Mouse (Mus musculus): ENCODE results near the gene Tmem235. TPM values are rescaled to one million over a fixed set of nuclear protein-coding genes. Genes with fewer than 3 reads are reported as not detected.
A peak's percentile ranks its signal among the peaks of the same experiment; 100 is the strongest.

Gene Tmem235
- polyA plus RNA-seq, 1 experiment from 2014 or later: not detected

DNA sequence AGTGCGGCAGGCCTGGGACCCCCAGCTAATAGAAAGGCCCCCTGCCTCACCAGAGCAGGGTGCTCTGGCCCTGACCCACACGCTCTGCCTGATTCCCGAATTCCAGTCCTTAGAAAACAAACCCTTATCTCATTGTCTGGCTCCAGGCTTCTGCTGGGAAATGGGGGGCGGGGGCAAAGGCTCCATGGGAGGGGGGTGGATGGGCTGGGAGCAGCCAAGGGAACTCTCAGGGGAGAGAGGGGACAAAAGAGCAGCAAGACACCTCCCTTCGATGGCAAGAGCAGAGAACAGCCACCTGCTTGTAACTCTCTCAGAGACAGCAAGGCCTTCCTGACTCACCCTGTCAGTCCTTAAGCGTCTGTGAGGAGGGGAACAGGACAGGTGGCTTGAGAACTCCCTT, 15.1 kb downstream of the Tmem235 start:
- no peak overlapping the region for H3K4me2 ChIP-seq (ENCODE audit: low read length)
- H3K4me3 ChIP-seq (replicated peaks; ENCODE audit: low read depth, low read length): no peak overlapping the region
- no peak for TF ChIP-seq CTCF (IDR thresholded peaks at IDR 0.05; ENCODE audit: low read depth)
- WGBS: 47% methylated on average over 6 of the region's 6 CpGs
- no peaks in the 10 kb centered on the region for H3K36me3 ChIP-seq (ENCODE audit: insufficient read depth, low read length)
- no peak overlapping the region for H3K9ac ChIP-seq (ENCODE audit: low read depth, low read length)
- no peaks in the 10 kb centered on the region for H3K9me3 ChIP-seq (replicated peaks; ENCODE audit: low read length)
- H3K4me1 ChIP-seq (replicated peaks; ENCODE audit: insufficient read depth, low read length): peaks cover 19% of the 10 kb centered on the region
- no peak overlapping the region for H3K27ac ChIP-seq
- ATAC-seq (replicated peaks; ENCODE audit: low FRiP score, low read depth) (no peak), DNase-seq (ENCODE audit: low spot score) (no peak)
- H3K27me3 ChIP-seq (ENCODE audit: insufficient read depth, low read length): no peaks in the 10 kb centered on the region

DNA sequence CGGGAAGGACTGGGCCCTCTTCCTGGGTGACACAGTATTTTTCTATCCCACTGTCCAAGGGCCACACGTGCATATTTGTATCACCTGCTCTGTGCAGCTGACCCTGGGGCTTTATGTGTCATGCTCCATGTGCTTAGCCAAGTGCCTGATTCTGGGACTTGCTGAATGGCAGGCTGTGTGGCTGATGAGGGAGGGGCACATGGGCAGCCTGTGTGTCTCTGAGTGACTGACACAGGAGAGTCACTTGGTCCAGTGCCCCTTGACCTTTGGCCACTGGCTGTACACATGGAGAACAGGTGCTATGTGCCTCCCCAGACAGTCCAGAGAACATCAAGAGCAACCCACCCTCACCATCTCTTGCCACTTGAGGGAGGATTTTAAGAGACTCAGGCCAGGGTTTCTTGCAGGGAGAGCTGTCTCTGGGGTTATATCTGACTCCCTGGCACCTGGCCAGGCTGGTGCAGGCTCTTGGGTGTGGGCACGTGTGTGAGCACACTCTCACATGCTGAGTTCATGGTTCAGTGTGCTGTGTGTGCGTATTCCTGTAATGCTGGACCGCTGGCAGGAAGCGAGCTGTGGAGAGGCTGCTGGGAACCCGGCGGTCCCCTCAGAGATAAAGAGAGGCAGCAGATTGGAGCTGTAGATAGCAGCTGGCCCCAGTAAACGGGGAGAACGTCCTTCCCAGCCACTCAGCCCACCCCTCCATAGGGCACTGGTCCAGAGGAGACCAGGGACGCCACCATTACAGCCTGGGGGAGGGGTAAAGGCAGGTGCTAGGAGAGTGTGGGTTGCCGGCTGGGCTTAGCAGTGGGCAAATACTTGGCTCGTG, 17.6 kb downstream of the Tmem235 start:
- Histone ChIP-seq H3K36me3 (ENCODE audit: insufficient read depth, low read length) (no peaks in the 10 kb centered on the region), H3K27ac (peak overlapping the region; percentile 70), H3K4me3 (replicated peaks; ENCODE audit: low read depth, low read length) (no peak overlapping the region), H3K4me2 (ENCODE audit: low read length) (no peak overlapping the region; the same call in 1 of the 2 replicates), H3K4me1 (replicated peaks; ENCODE audit: insufficient read depth, low read length) (peaks cover 30% of the 10 kb centered on the region), H3K27me3 (ENCODE audit: insufficient read depth, low read length) (no peaks in the 10 kb centered on the region), H3K9me3 (replicated peaks; ENCODE audit: low read length) (no peaks in the 10 kb centered on the region), H3K9ac (ENCODE audit: low read depth, low read length) (peak overlapping the region; percentile 35; the same call in 1 of the 2 replicates)
- DNase-seq (ENCODE audit: low spot score) (peak; percentile 56), ATAC-seq (replicated peaks; ENCODE audit: low FRiP score, low read depth) (peak; percentile 61)
- TF ChIP-seq CTCF (IDR thresholded peaks at IDR 0.05; ENCODE audit: low read depth): no peak
- 15% methylated on average over 13 of the region's 13 CpGs for WGBS

DNA sequence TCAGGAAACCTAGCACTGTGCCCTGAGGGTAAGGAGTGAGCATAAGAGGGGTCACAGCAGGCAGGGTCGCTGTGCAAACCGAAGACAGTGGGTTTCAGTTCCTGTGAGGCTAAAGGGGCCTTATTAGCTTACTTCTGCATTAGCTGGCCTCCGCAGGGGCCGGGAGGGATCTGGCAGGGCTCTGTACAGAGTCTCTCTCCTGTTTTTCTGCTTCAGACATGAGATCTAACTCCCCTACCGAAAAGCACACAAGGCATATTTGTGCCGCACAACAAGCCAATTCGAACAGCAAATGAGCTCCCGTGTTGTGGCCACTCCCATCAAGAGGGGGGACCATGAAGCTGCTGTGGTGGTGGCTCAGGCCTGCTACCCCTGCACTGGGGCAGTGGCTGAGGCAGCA, 18.3 kb downstream of the Tmem235 start:
- peak overlapping the region; percentile 35; the same call in 1 of the 2 replicates for H3K9ac ChIP-seq (ENCODE audit: low read depth, low read length)
- WGBS: 27% methylated on average over 8 of the region's 8 CpGs
- no peaks in the 10 kb centered on the region for H3K9me3 ChIP-seq (replicated peaks; ENCODE audit: low read length)
- no peaks in the 10 kb centered on the region for H3K36me3 ChIP-seq (ENCODE audit: insufficient read depth, low read length)
- DNase-seq (ENCODE audit: low spot score) (no peak), ATAC-seq (replicated peaks; ENCODE audit: low FRiP score, low read depth) (no peak)
- peaks cover 28% of the 10 kb centered on the region for H3K4me1 ChIP-seq (replicated peaks; ENCODE audit: insufficient read depth, low read length)
- no peaks in the 10 kb centered on the region for H3K27me3 ChIP-seq (ENCODE audit: insufficient read depth, low read length)
- no peak for TF ChIP-seq CTCF (IDR thresholded peaks at IDR 0.05; ENCODE audit: low read depth)
- no peak overlapping the region for H3K4me3 ChIP-seq (replicated peaks; ENCODE audit: low read depth, low read length)
- no peak overlapping the region for H3K4me2 ChIP-seq (ENCODE audit: low read length)
- H3K27ac ChIP-seq: peak overlapping the region; percentile 70; the same call in 1 of the 2 replicates

DNA sequence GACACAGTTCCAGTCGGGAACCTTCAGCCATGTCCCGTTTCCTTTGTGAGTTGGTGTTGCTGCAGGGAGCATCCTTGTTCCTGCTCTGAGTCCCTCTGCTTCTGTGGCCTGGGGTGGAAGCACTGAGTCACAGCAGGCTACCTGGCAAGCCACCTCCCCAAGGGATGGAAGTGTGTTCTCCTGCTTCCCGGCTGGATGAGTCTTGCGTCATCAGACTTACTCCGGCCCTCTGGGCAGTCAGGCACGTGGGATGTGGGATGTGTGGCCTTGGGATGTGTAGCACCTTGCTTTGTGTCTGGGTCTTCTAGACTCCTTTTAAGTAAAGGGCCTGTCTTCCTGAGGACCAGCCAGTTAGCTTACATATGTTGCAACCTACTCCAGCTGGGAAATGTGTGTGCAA, 19.1 kb downstream of the Tmem235 start:
- H3K9ac ChIP-seq (ENCODE audit: low read depth, low read length): no peak overlapping the region
- ATAC-seq (replicated peaks; ENCODE audit: low FRiP score, low read depth) (no peak), DNase-seq (ENCODE audit: low spot score) (no peak)
- H3K27ac ChIP-seq: no peak overlapping the region; the same call in 1 of the 2 replicates
- H3K36me3 ChIP-seq (ENCODE audit: insufficient read depth, low read length): no peaks in the 10 kb centered on the region
- TF ChIP-seq CTCF (IDR thresholded peaks at IDR 0.05; ENCODE audit: low read depth): no peak
- H3K4me3 ChIP-seq (replicated peaks; ENCODE audit: low read depth, low read length): no peak overlapping the region
- 73% methylated on average over 6 of the region's 6 CpGs for WGBS
- no peak overlapping the region for H3K4me2 ChIP-seq (ENCODE audit: low read length)
- H3K27me3 ChIP-seq (ENCODE audit: insufficient read depth, low read length): no peaks in the 10 kb centered on the region
- H3K4me1 ChIP-seq (replicated peaks; ENCODE audit: insufficient read depth, low read length): peaks cover 28% of the 10 kb centered on the region
- H3K9me3 ChIP-seq (replicated peaks; ENCODE audit: low read length): no peaks in the 10 kb centered on the region

DNA sequence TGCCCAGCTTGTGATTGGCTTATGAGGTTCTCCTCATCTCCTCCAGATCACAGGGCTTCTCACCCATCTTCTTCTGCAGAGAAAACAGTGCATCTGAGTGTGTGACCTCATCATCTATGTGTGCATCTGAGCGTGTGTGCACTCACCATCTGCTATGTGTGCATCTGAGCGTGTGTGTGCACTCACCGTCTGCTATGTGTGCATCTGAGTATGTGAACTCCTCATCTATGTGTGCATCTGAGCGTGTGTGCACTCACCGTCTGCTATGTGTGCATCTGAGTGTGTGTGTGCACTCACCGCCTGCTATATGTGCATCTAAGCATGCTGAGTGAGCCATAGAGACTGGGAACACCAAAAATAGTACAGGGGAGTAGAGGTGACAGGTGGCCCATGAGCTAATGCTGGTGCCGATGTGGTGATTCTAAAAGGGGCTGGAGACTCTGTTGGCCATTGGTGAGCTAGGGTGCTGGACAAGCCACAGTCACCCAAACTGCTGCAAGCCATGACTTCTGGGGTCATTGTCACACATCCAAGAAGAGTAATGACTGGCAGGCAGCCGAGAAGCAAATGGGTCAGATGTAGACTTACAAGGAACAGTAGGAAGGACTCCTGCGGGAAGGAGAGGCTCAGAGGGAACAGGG, 19.9 kb downstream of the Tmem235 start:
- no peak for ATAC-seq (replicated peaks; ENCODE audit: low FRiP score, low read depth)
- no peaks in the 10 kb centered on the region for H3K27me3 ChIP-seq (ENCODE audit: insufficient read depth, low read length)
- H3K36me3 ChIP-seq (ENCODE audit: insufficient read depth, low read length): no peaks in the 10 kb centered on the region
- DNase-seq (ENCODE audit: low spot score): no peak
- no peak overlapping the region for H3K9ac ChIP-seq (ENCODE audit: low read depth, low read length)
- no peak for TF ChIP-seq CTCF (IDR thresholded peaks at IDR 0.05; ENCODE audit: low read depth)
- no peaks in the 10 kb centered on the region for H3K9me3 ChIP-seq (replicated peaks; ENCODE audit: low read length)
- peaks cover 28% of the 10 kb centered on the region for H3K4me1 ChIP-seq (replicated peaks; ENCODE audit: insufficient read depth, low read length)
- no peak overlapping the region for H3K4me3 ChIP-seq (replicated peaks; ENCODE audit: low read depth, low read length)
- WGBS: 82% methylated on average over 9 of the region's 9 CpGs
- no peak overlapping the region for H3K27ac ChIP-seq
- H3K4me2 ChIP-seq (ENCODE audit: low read length): no peak overlapping the region

DNA sequence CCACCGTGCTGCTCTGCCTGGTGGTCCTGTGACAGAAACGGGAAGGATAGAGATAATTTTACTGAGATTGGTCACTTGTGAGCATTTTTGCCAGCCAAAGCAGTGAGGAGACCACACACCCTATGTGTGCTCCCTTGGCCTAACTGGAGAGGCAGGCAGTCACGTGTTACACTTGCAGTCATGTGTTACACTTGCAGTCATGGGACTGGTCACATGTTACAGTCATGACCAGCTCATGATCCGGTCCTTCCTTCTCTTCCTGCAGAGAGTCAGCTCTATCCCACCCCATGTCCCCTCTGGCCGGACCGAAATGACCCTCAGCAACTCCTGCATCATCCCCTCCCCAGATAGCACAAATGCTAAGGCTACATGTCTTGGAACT, 20.4 kb downstream of the Tmem235 start:
- Histone ChIP-seq H3K9ac (ENCODE audit: low read depth, low read length) (no peak overlapping the region), H3K27me3 (ENCODE audit: insufficient read depth, low read length) (no peaks in the 10 kb centered on the region), H3K4me3 (replicated peaks; ENCODE audit: low read depth, low read length) (no peak overlapping the region), H3K27ac (peak overlapping the region; percentile 67; the same call in 1 of the 2 replicates), H3K9me3 (replicated peaks; ENCODE audit: low read length) (no peaks in the 10 kb centered on the region), H3K4me1 (replicated peaks; ENCODE audit: insufficient read depth, low read length) (peaks cover 31% of the 10 kb centered on the region), H3K36me3 (ENCODE audit: insufficient read depth, low read length) (no peaks in the 10 kb centered on the region), H3K4me2 (ENCODE audit: low read length) (no peak overlapping the region)
- TF ChIP-seq CTCF (IDR thresholded peaks at IDR 0.05; ENCODE audit: low read depth): no peak
- 70% methylated on average over 6 of the region's 6 CpGs for WGBS
- ATAC-seq (replicated peaks; ENCODE audit: low FRiP score, low read depth) (no peak), DNase-seq (ENCODE audit: low spot score) (no peak)

All from kidney, postnatal 0 days (tissue).